Comparison of ENCODE assay signal across 8 mouse cellular contexts in the genomic region with DNA sequence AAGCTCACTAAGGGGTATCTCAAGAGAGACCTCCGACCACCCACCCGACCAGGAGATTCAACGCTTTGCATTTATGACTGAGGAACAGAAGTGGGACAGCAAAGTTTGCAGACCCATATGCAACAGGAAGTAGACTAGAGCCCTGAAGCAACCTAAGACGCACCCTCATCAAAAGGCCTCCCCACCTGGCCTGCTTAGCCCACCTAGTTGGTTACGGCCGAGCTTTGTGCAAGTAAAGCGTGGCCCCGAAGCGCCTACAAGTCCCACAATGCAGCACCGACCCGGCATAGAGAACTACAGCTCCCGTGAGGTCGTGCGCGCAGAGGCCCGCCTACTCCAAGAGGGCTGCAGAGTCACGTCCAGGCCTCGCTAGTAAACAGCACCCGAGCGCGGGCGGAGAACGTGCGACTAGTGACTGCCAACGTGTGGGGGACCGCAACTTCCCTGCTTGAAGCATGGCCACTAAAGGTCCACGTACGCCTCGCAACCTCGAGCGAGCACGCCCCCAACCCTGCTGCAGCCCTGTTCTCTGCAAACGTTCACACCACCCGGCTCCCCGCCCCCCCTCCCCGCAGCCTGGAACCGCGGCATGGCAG. TPM values are rescaled to one million over a fixed set of nuclear protein-coding genes. Genes with fewer than 3 reads are reported as not detected.
DNase-seq lines count a peak whose midpoint lies in the region; ATAC-seq and TF ChIP-seq lines count a peak whose summit lies in the region.

No protein-coding gene starts in this region.

- no peaks in the 10 kb centered on the region for H3K36me3 ChIP-seq in heart, embryonic 11.5 days (ENCODE audit: control insufficient read depth, insufficient read depth, low read length)
- peaks cover 2% of the 10 kb centered on the region; the same call in 1 of the 2 replicates for H3K36me3 ChIP-seq in kidney, embryonic 16.5 days (ENCODE audit: insufficient read depth, low read length)

- WGBS in heart, embryonic 11.5 days (ENCODE audit: insufficient replicate concordance) = under 1% methylated on average over 35 of the region's 38 CpGs
- under 1% methylated on average over 38 of the region's 38 CpGs for WGBS in kidney, embryonic 16.5 days

- H3K9me3 ChIP-seq in heart, embryonic 11.5 days (replicated peaks; ENCODE audit: control insufficient read depth, low read length) = no peaks in the 10 kb centered on the region
- no peaks in the 10 kb centered on the region for H3K9me3 ChIP-seq in kidney, embryonic 16.5 days (ENCODE audit: low read length)

- peak; percentile 41; the same call in 1 of the 2 replicates for TF ChIP-seq POLR2A in brain, embryonic 14.5 days (IDR thresholded peaks at IDR 0.05; ENCODE audit: borderline replicate concordance, extremely low read depth, insufficient read depth, insufficient read length, poor library complexity, severe bottlenecking)

- peaks cover 16% of the 10 kb centered on the region for H3K4me1 ChIP-seq in heart, embryonic 11.5 days (ENCODE audit: control insufficient read depth, insufficient read depth, low read length)
- peaks cover 22% of the 10 kb centered on the region for H3K4me1 ChIP-seq in kidney, embryonic 16.5 days (ENCODE audit: insufficient read depth, low read length)

- no peak for TF ChIP-seq CTCF in brain, embryonic 14.5 days (IDR thresholded peaks at IDR 0.05; ENCODE audit: borderline replicate concordance, extremely low read depth, insufficient read depth, insufficient read length)

- H3K27me3 ChIP-seq in heart, embryonic 11.5 days (ENCODE audit: control insufficient read depth, insufficient read depth, low read length) = no peaks in the 10 kb centered on the region
- no peaks in the 10 kb centered on the region for H3K27me3 ChIP-seq in kidney, embryonic 16.5 days (ENCODE audit: insufficient read depth, low read length)

- peak overlapping the region; percentile 90 for H3K9ac ChIP-seq in heart, embryonic 11.5 days (ENCODE audit: low read depth, low read length)
- peak overlapping the region; percentile 82 for H3K9ac ChIP-seq in kidney, embryonic 16.5 days (replicated peaks; ENCODE audit: low read length)

- peak; percentile 93 for DNase-seq in CD4-positive helper T cell, adult 2 months (ENCODE audit: low read depth, low spot score)
- DNase-seq in brain, embryonic 14.5 days (ENCODE audit: low read depth) = peak; percentile 99
- DNase-seq in liver = peak; percentile 95
- peak; percentile 71 for DNase-seq in monocyte, adult 2 months (ENCODE audit: low read depth in 1 of 2, low spot score in 2 of 2)
- DNase-seq in spleen, postnatal 14 days (ENCODE audit: low spot score in 2 of 2) = peak; percentile 77 to 86

- peak overlapping the region; percentile 91 for H3K27ac ChIP-seq in heart, embryonic 11.5 days (ENCODE audit: low read depth, low read length)
- peak overlapping the region; percentile 97 for H3K27ac ChIP-seq in kidney, embryonic 16.5 days (ENCODE audit: low read length)

- H3K4me2 ChIP-seq in heart, embryonic 11.5 days = peak overlapping the region; percentile 96
- H3K4me2 ChIP-seq in kidney, embryonic 16.5 days (replicated peaks; ENCODE audit: low read depth, low read length) = peak overlapping the region; percentile 93

- H3K4me3 ChIP-seq in heart, embryonic 11.5 days (ENCODE audit: low read depth, low read length) = peak overlapping the region; percentile 65
- peak overlapping the region; percentile 85 for H3K4me3 ChIP-seq in kidney, embryonic 16.5 days (ENCODE audit: low read length)

- peak; percentile 92 for ATAC-seq in erythroblast, adult 5-6 weeks (replicated peaks; ENCODE audit: low FRiP score, poor library complexity, severe bottlenecking)
- peak; percentile 90 for ATAC-seq in heart, embryonic 11.5 days (replicated peaks; ENCODE audit: insufficient number of reproducible peaks, low FRiP score, low TSS enrichment)
- ATAC-seq in kidney, embryonic 16.5 days (ENCODE audit: low FRiP score, low TSS enrichment) = peak; percentile 91

RNA-seq across cellular contexts. Expression of a gene that starts 1.2 kb away (rescaled TPM):
- 13.6 and 16.6 TPM in 2 replicates for polyA plus RNA-seq in brain, embryonic 14.5 days (2012; rRNA removed)
- total RNA-seq in erythroblast, adult 5-6 weeks (2015; ENCODE audit: low replicate concordance) = 3.1 and 14.4 TPM in 2 replicates
- total RNA-seq in erythroblast, adult 5-6 weeks (2017; ENCODE audit: low replicate concordance) = 4.6 and 5.9 TPM in 2 replicates
- 7.3 and 9.4 TPM in 2 replicates for polyA plus RNA-seq in heart, embryonic 11.5 days (2014; fragmentation: Nextera tagmentation; extraction: Ambion mirVana)
- 21.8 and 25.5 TPM in 2 replicates for polyA plus RNA-seq in kidney, embryonic 16.5 days (2015; fragmentation: Nextera tagmentation; extraction: Ambion mirVana)

RNA-seq across cellular contexts. Expression of a gene that starts 16.9 kb away (rescaled TPM):
- polyA plus RNA-seq in brain, embryonic 14.5 days (2012; rRNA removed) = 25.0 and 26.2 TPM in 2 replicates
- total RNA-seq in erythroblast, adult 5-6 weeks (2015; ENCODE audit: low replicate concordance) = 1.0 and 1.3 TPM in 2 replicates
- total RNA-seq in erythroblast, adult 5-6 weeks (2017; ENCODE audit: low replicate concordance) = 1.3 and 10.3 TPM in 2 replicates
- 147 and 191 TPM in 2 replicates for polyA plus RNA-seq in heart, embryonic 11.5 days (2014; fragmentation: Nextera tagmentation; extraction: Ambion mirVana)
- polyA plus RNA-seq in kidney, embryonic 16.5 days (2015; fragmentation: Nextera tagmentation; extraction: Ambion mirVana) = 18.2 and 19.2 TPM in 2 replicates

RNA-seq across cellular contexts. Expression of a gene that starts 36.0 kb away (rescaled TPM):
- 41.8 and 45.4 TPM in 2 replicates for polyA plus RNA-seq in brain, embryonic 14.5 days (2012; rRNA removed)
- total RNA-seq in erythroblast, adult 5-6 weeks (2015; ENCODE audit: low replicate concordance) = not detected in 2 replicates
- not detected in 2 replicates for total RNA-seq in erythroblast, adult 5-6 weeks (2017; ENCODE audit: low replicate concordance)
- polyA plus RNA-seq in heart, embryonic 11.5 days (2014; fragmentation: Nextera tagmentation; extraction: Ambion mirVana) = 19.3 and 23.3 TPM in 2 replicates
- 43.6 and 53.6 TPM in 2 replicates for polyA plus RNA-seq in kidney, embryonic 16.5 days (2015; fragmentation: Nextera tagmentation; extraction: Ambion mirVana)

Comparison
In these comparisons a context has a peak if more than half of its experiments do, and no peak if none do; other contexts are left out.
1. Peak in every context shown above with its lines: DNase-seq, ATAC-seq, H3K4me3 ChIP-seq and H3K27ac ChIP-seq.